Mouse (Mus musculus) lung, adult 2 months (tissue): Measurements from ENCODE around the gene Gsta3. TPM values are rescaled to one million over a fixed set of nuclear protein-coding genes. Genes with fewer than 3 reads are reported as not detected.
"Not testable (repeated sequence)": the region's sequence is repeated elsewhere in the genome, so short reads cannot be mapped to it uniquely, and the experiment has no call there.

ENCODE experiments used
- DNase-seq: peaks from one replicate; pipeline ENCODE4 v3.0.0; 2022
- H3K4me1 ChIP-seq: fragments of 200-500 bp; 2 replicates; pipeline ENCODE4 v1.6.1; 2011; ENCODE audit warnings: low read length; ENCODE audit not compliant: control insufficient read depth, insufficient read depth
- H3K4me3 ChIP-seq: fragments of 200-500 bp; replicated peaks from 2 replicates; pipeline ENCODE3; 2011; ENCODE audit warnings: low read depth, mild to moderate bottlenecking, control low read depth, low read length; ENCODE audit errors: extremely low read depth
- CTCF ChIP-seq: fragments of 200-500 bp; IDR thresholded peaks from 2 replicates; pipeline ENCODE4 v1.5.1; 2011; ENCODE audit warnings: mild to moderate bottlenecking, low read length, control low read depth; ENCODE audit not compliant: insufficient read depth
- POLR2A ChIP-seq: fragments of 200-500 bp; IDR thresholded peaks from 2 replicates; pipeline ENCODE4 v1.6.1; 2011; ENCODE audit warnings: low read depth, mild to moderate bottlenecking, control low read depth, low read length, borderline replicate concordance; ENCODE audit errors: extremely low read depth
- WGBS: fragments of 180-500 bp; shearing (Covaris S2); methylation state at CpG from one replicate; pipeline ENCODE4 v1.1.7; 2018; 5-methylcytosine and 5-hydroxymethylcytosine counted together
- polyA plus RNA-seq: library from polyadenylated mRNA; depleted of rRNA; stranded (reverse); fragments of >200 nt; gene quantifications from 2 replicates; pipeline ENCODE4 v1.2.3, GENCODE M21; 2012

Gsta3 gene
- polyA plus RNA-seq, 1 experiment: 70.6 TPM

DNA sequence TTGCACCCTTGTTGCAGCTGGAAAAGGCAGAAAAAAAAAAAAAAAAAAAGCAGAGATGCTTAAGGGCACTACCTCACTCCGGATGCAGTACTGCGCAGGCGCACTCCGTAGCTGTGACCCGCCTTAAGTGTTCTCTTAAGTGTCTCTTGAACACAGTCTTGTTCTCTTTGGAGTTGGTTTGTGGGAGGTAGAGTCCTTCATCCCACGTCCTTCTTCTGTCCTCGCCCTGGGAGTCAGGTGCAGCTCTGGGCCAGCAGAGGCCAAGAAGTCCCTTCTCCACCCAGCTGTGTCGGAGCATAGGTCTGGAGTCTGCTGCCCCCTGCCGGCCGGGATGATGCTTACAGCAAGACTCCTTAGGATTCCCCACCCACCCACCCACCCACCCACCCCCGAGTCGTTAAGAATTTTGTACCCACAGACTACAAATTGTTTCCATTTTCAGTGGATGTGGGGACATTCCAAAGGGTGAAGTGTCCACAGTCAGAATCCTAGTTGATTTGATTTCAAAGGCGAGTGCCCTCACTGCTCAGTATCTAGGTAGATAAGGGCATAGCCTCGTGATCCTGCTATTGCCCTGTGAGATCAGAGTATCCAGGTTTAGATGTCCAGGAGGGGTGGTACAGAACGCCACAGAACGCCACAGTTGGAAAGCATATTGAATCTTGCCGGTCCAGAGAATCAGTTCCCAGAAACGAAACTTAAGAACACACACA, 31.1 kb downstream of the Gsta3 start:
- peak overlapping the region; percentile 44 for H3K4me3 ChIP-seq
- no peaks in the 10 kb centered on the region for H3K4me1 ChIP-seq
- peak; percentile 79 for DNase-seq
- peak; percentile 74 for TF ChIP-seq CTCF
- TF ChIP-seq POLR2A: no peak
- WGBS: 15% methylated on average over 18 of the region's 18 CpGs

DNA sequence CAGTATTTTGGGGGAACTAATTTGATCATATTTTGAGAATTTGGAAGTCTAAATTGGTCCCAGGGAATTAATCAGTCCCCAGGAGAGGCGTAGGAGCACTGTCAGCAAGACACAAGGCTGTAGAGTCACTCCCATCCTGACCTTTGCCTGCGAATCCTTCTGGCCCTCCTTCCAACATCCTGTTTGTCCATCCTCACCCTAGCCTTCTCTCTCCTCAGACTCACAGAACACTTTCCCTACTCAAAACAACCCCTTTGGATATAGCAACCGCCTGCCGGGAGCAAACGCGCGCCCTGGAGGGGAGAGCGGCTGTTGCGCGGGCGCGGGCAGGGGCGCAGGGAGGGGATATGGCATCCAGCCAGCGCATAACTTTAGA, 31.7 kb downstream of the Gsta3 start:
- no peaks in the 10 kb centered on the region for H3K4me1 ChIP-seq
- WGBS: 16% methylated on average over 14 of the region's 14 CpGs
- DNase-seq: no peak
- H3K4me3 ChIP-seq: no peak overlapping the region
- TF ChIP-seq CTCF: no peak

DNA sequence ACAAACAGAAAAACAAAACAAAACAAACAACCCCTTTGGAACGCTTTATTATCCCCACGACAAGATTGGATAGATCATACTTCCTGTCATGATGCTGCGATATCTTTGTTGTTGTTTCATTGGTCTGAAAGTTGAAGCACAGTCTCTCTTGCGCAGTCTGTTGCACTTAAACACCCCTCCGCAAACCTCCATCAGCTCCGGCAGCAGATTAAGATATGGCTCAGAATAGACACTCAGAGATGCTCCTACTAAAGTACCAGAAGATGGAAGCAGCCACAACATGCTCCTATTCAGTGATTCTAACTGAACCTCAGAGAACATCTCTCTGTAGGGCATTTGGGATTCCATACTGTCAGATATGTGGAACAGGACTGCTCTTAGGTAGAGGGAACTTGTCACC, 32.7 kb downstream of the Gsta3 start:
- WGBS: 80% methylated on average over 6 of the region's 6 CpGs
- Histone ChIP-seq H3K4me3 (no peak overlapping the region), H3K4me1 (no peaks in the 10 kb centered on the region)
- no peak for DNase-seq
- TF ChIP-seq CTCF (no peak), POLR2A (no peak)

DNA sequence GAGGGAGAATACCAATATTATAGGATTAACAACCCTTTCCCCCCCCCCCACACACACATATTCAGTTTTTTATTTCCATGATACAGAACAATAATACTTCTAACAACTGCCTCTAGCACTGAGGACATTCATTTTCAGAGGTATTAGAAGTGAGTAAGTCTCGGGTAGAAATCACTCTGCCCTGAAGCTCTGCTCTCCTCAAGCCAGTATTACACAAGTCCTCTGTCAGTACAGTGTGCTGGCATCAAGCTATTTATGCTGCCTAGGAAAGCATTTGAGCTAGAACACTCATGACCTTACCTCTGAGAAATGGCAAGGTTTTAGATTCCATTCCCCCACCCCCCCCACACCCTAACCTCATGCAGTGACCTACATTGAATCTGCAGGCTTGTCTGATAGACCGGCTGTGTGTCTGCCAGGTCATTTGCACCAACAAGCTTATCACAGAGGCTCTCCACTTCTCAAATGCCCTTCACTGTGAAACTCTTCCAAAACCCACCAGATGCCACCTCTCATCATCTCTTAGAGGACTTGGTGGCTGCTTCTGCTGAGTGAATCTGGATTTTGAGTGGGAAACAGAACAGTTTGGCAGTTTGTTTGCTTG, 34.1 kb downstream of the Gsta3 start:
- H3K4me3 ChIP-seq: no peak overlapping the region
- no peak for DNase-seq
- TF ChIP-seq CTCF (no peak), POLR2A (no peak)
- H3K4me1 ChIP-seq: no peaks in the 10 kb centered on the region
- WGBS: 50% methylated on average over 2 of the region's 2 CpGs

DNA sequence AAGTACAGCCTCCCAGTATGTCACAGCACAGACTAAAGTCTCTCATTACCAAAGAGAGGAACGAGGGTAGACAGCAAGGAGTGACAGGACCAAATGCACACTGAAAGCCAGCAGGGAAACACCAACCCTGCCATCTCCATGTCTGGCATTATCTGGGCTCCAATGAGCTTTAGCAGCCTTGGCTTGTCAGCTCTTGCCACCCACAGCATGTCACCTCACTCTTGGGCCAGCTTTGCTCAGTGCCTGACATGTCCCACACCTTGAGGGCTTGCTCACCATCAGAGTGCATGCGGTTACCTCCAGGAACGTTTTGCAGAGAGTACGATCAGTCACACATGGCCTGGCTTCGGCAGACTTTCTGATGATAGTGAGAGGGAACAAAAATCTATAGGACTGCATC, 35.0 kb downstream of the Gsta3 start:
- 81% methylated on average over 5 of the region's 5 CpGs for WGBS
- DNase-seq, H3K4me3 ChIP-seq, H3K4me1 ChIP-seq: not testable (repeated sequence)

DNA sequence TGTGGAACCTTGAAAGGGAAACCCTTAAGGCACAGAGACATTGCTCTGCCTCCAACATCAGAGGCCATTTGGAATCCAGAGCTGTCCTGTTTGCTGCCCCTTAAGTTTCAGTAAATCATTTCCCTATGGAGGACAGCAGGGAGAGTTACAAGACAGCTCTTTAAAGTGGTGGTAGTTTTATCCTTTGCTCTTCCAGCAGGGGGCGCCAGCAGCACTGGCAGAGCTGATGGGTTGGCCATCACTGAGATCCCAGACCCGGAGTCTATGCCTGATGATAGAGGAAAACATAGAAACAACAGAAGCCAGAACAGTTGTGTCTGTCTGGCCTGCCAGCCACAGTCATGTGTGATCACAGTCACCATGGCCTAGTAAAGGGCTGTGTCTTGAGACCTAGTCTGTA, 35.8 kb downstream of the Gsta3 start:
- not testable (repeated sequence) for DNase-seq, H3K4me1 ChIP-seq, H3K4me3 ChIP-seq
- 27% methylated on average over 2 of the region's 2 CpGs for WGBS

DNA sequence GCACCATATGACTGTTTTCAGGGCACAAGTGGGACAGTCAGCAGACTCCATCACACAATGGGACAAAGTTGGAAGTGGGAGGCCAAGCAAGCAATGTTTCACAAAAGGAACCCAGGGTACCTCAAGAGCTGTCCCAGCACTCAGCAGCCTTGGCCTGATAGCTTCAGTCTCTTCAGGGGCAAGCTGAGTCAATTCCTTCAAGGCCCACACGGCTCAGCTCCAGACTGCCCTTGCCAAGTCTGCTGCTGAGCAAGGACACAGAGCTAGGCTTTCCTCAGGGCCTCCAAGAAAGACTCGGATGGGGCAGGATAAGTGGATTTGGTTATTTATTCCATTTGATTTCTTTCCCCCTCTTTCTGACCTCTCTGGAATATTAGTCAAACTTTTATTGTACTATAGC, 39.9 kb downstream of the Gsta3 start:
- TF ChIP-seq POLR2A (no peak), CTCF (no peak)
- H3K4me3 ChIP-seq: no peak overlapping the region
- DNase-seq: no peak
- 68% methylated on average over 2 of the region's 2 CpGs for WGBS
- no peaks in the 10 kb centered on the region for H3K4me1 ChIP-seq

DNA sequence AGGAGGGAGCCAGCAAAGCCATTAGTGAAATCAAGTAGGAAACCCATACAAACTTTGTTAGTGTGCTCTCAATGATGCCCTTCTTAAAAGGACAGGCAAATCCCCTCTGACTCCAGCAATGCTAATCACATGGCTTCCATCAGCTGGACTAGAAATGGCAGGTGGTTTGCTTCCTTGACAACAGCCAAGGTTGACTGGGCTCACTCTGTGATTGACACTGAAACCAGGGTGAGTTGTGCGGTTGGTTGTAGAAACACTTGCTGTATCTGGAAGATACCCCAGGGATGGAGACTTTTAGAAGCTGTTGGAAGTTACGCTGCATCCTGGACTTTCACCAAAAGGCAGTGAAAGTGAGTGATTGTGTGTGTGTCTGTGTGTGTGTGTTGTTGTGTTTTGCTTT, 44.3 kb downstream of the Gsta3 start:
- H3K4me3 ChIP-seq, DNase-seq, H3K4me1 ChIP-seq: not testable (repeated sequence)
- 85% methylated on average over 2 of the region's 2 CpGs for WGBS

DNA sequence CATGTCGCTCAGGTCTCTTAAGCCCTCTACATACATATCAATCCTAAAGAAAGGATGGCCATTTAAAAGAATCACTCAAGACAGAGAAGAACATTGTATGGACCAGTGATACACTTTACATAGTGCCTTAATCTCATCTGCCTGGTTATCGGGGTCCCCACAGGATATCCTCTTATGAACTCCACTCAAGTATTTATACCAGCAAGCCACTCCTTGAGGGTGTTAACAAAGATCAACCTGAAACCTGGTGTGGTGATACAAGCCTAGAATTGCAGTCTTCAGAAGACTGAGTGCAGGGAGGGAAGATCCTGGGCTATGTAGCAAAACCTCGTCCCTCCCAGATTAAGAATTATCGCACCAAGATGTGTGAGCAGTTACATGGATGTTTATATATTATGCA, 51.0 kb downstream of the Gsta3 start:
- 84% methylated on average over 4 of the region's 4 CpGs for WGBS

DNA sequence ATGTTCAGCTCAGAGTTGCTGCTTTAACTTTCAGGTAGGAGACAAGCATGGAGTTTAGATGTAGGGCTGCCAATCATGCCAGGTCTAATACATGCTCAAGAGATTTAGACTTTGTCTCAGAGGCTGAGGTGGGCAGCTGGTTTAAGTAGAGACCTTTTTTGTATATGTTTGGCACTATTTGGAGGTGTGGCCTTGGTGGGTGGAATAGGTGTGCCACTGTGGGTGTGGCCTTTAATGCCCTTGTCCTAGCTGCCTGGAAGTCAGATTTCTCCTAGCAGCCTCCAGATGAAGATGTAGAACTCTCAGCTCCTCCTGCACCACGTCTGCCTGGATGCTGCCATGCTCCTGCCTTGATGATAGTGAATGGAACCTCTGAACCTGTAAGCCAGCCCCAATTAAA, 52.2 kb downstream of the Gsta3 start:
- TF ChIP-seq POLR2A (no peak), CTCF (no peak)
- DNase-seq: no peak
- WGBS: 42% methylated on average over 1 of the region's 1 CpGs
- Histone ChIP-seq H3K4me1 (no peaks in the 10 kb centered on the region), H3K4me3 (no peak overlapping the region)

More for the DNA sequence above, 51.0 kb downstream of the Gsta3 start:
- TF ChIP-seq POLR2A: no peak
- no peak for TF ChIP-seq CTCF
- no peak for DNase-seq
- no peaks in the 10 kb centered on the region for H3K4me1 ChIP-seq
- H3K4me3 ChIP-seq: no peak overlapping the region

DNA sequence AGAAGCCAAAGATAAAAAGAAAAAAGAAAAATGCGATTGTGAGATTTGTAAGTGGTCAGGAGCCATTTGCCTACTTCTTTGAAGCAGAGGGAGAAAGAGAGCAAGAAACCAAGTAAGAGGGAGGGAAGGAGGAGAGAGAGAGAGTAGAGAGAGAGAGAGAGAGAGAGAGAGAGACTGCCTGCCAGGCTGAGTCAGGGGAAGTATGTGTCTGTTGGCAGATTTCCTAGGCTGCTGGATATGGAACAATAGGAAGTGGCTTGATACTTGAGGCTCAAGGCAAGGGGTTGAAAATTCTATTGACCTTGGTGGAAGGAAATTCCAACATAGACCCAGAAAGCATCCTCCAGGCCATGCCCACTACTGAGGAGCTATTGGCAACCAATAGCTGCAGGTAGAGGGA, 55.8 kb downstream of the Gsta3 start:
- no peak for DNase-seq
- Histone ChIP-seq H3K4me1 (no peaks in the 10 kb centered on the region), H3K4me3 (peak overlapping the region; percentile 52)
- no peak for TF ChIP-seq CTCF
- no peak for TF ChIP-seq POLR2A
- 79% methylated on average over 1 of the region's 1 CpGs for WGBS
